Mouse (Mus musculus): ENCODE data around the gene Asb1. TPM values are rescaled to one million over a fixed set of nuclear protein-coding genes. Genes with fewer than 3 reads are reported as not detected.
A peak's percentile ranks its signal among the peaks of the same experiment; 100 is the strongest.

Gene Asb1
- total and polyA plus RNA-seq, 2 experiments from 2014 or later: 8.6 to 29.3 TPM

DNA sequence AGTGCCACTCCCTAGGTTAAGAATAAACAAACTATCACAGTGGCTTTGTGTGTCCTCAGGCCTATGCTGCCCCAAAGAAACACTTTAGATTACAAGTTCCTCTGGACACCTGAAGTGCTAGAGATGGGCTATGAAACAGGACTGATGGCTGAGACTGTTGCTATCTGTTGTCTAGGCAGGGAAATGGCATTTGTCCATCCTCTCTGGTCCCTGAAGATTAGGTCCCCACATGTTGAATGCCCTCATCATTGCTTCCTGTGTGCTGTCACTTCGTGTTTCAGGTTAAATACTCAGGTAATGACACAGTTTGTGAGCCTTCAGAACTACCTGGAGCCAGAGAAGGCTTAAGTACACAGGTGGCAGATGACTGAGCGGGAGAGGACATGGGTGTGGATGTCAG is 8.7 kb downstream of the Asb1 start:
- ATAC-seq (ENCODE audit: low FRiP score) (no peak), DNase-seq (ENCODE audit: low spot score) (no peak)
- Histone ChIP-seq H3K4me2 (ENCODE audit: low read depth, low read length, poor library complexity, severe bottlenecking) (no peak overlapping the region), H3K9ac (replicated peaks; ENCODE audit: low read length, poor library complexity, severe bottlenecking) (no peak overlapping the region), H3K27ac (ENCODE audit: low read depth, low read length) (no peak overlapping the region), H3K9me3 (ENCODE audit: low read length) (no peaks in the 10 kb centered on the region), H3K4me1 (ENCODE audit: insufficient read depth, low read length) (no peaks in the 10 kb centered on the region; the same call in 1 of the 2 replicates), H3K27me3 (ENCODE audit: insufficient read depth, low read length) (no peaks in the 10 kb centered on the region), H3K4me3 (ENCODE audit: low read depth, low read length) (no peak overlapping the region), H3K36me3 (ENCODE audit: insufficient read depth, low read length) (peaks cover 35% of the 10 kb centered on the region)
- 90% methylated on average over 2 of the region's 2 CpGs for WGBS
- no peak for TF ChIP-seq CTCF (IDR thresholded peaks at IDR 0.05)

DNA sequence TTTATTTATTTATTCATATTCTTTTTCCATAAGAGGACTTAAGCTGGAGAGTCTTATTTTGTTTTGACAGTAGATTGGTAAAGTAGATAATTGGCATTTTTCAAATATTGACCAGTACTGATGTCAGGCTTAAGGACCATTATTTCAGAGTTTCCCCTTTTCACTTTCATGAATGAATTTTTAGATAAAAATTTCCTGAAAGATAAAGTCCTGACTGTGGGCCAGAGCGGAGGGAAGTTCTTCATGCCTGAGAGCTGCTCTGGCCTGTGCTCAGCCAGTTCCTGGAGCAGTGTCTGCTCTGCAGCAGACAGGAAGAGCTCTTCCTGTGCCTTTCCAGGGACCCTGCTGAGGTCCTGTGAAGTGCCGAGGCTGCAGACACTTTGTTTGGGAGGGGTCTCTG is 16.8 kb downstream of the Asb1 start:
- Histone ChIP-seq H3K27me3 (ENCODE audit: insufficient read depth, low read length) (no peaks in the 10 kb centered on the region), H3K4me1 (ENCODE audit: insufficient read depth, low read length) (no peaks in the 10 kb centered on the region), H3K27ac (ENCODE audit: low read depth, low read length) (no peak overlapping the region), H3K4me3 (ENCODE audit: low read depth, low read length) (no peak overlapping the region), H3K9me3 (ENCODE audit: low read length) (no peaks in the 10 kb centered on the region), H3K9ac (replicated peaks; ENCODE audit: low read length, poor library complexity, severe bottlenecking) (no peak overlapping the region), H3K36me3 (ENCODE audit: insufficient read depth, low read length) (peaks cover 36% of the 10 kb centered on the region), H3K4me2 (ENCODE audit: low read depth, low read length, poor library complexity, severe bottlenecking) (no peak overlapping the region)
- WGBS: 63% methylated on average over 2 of the region's 2 CpGs
- TF ChIP-seq CTCF (IDR thresholded peaks at IDR 0.05): no peak
- ATAC-seq (ENCODE audit: low FRiP score): no peak
- DNase-seq (ENCODE audit: low spot score): no peak

DNA sequence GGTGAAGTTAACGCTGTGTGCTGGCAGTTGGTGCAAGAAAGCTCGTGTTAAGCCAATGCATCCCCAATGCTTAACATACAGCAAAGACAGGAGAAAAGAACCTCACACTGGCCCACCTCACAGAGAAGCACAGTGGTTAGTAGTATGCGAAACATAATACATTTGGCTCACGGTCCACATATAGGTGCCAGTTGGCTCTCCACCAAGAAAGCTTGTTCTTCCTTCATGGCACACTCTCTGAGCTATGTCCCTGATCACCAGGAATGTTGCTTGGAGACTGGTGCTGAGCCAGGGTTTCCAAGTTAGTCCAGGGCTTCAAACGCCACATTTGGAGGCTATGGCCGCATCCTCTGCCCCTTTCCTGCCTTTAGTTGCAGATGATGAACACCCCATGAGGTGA is 20.9 kb downstream of the Asb1 start:
- Histone ChIP-seq H3K4me3 (ENCODE audit: low read depth, low read length) (no peak overlapping the region), H3K27me3 (ENCODE audit: insufficient read depth, low read length) (no peaks in the 10 kb centered on the region), H3K4me1 (ENCODE audit: insufficient read depth, low read length) (no peaks in the 10 kb centered on the region), H3K27ac (ENCODE audit: low read depth, low read length) (no peak overlapping the region), H3K36me3 (ENCODE audit: insufficient read depth, low read length) (peaks cover 4% of the 10 kb centered on the region), H3K9me3 (ENCODE audit: low read length) (no peaks in the 10 kb centered on the region), H3K4me2 (ENCODE audit: low read depth, low read length, poor library complexity, severe bottlenecking) (no peak overlapping the region), H3K9ac (replicated peaks; ENCODE audit: low read length, poor library complexity, severe bottlenecking) (no peak overlapping the region)
- WGBS: 70% methylated on average over 6 of the region's 6 CpGs
- ATAC-seq (ENCODE audit: low FRiP score) (no peak), DNase-seq (ENCODE audit: low spot score) (peak; percentile 34)
- no peak for TF ChIP-seq CTCF (IDR thresholded peaks at IDR 0.05)

DNA sequence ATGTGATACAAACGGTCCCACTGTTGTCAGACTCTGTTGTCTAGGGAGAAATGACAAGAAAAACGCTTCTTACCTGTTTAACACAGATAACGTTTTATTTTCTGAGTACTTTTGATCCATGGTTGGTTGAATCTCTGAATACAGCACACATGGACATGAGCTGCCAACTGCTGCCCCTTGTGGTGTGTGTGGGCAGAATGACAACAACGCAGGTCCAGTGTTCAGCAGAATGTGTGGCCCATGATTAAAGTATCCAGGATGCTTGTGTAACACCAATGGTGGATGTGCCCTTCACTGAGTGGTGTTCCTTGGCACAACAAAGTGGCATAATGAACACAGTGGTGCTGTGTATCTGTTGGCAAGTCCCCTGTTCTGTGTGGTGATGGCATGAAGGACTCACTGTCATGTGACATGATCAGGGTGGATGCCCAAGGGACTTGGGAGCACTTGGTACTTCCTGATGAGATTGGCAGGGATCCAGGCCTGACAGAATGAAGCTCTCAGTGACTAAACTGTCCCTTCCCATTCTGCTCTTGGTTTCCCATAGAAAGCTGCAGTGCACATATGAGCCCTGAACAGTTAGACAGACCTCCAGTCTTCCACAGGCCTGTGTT is 22.7 kb downstream of the Asb1 start:
- H3K27ac ChIP-seq (ENCODE audit: low read depth, low read length): no peak overlapping the region
- no peak overlapping the region for H3K4me2 ChIP-seq (ENCODE audit: low read depth, low read length, poor library complexity, severe bottlenecking)
- no peaks in the 10 kb centered on the region for H3K27me3 ChIP-seq (ENCODE audit: insufficient read depth, low read length)
- ATAC-seq (ENCODE audit: low FRiP score) (no peak), DNase-seq (ENCODE audit: low spot score) (peak; percentile 71)
- WGBS: 83% methylated on average over 4 of the region's 4 CpGs
- no peaks in the 10 kb centered on the region for H3K9me3 ChIP-seq (ENCODE audit: low read length)
- H3K9ac ChIP-seq (replicated peaks; ENCODE audit: low read length, poor library complexity, severe bottlenecking): no peak overlapping the region
- H3K36me3 ChIP-seq (ENCODE audit: insufficient read depth, low read length): no peaks in the 10 kb centered on the region; the same call in 1 of the 2 replicates
- H3K4me1 ChIP-seq (ENCODE audit: insufficient read depth, low read length): no peaks in the 10 kb centered on the region
- peak; percentile 45 for TF ChIP-seq CTCF (IDR thresholded peaks at IDR 0.05)
- no peak overlapping the region for H3K4me3 ChIP-seq (ENCODE audit: low read depth, low read length)

DNA sequence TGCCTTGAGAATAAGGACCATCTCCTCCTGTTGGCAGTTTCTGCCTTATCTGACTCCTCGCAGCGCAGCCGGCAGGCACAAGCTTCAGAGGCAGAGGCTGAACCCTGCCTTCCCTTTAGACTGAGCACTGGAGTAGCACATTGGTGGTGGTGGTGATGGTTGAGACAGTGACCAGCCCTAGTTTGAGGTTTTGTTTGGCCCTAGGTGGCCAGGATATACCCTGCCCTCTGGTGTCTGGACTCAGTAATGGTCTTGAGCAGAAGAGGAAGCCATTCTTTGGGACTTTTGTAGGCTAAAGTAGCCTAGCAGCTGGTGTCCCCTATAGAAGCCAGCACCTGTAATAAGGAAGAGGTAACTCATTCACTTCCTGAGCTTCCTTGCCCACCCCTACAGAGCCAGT is 23.7 kb downstream of the Asb1 start:
- Histone ChIP-seq H3K9me3 (ENCODE audit: low read length) (no peaks in the 10 kb centered on the region), H3K4me1 (ENCODE audit: insufficient read depth, low read length) (no peaks in the 10 kb centered on the region), H3K27ac (ENCODE audit: low read depth, low read length) (no peak overlapping the region), H3K36me3 (ENCODE audit: insufficient read depth, low read length) (no peaks in the 10 kb centered on the region; the same call in 1 of the 2 replicates), H3K4me2 (ENCODE audit: low read depth, low read length, poor library complexity, severe bottlenecking) (no peak overlapping the region), H3K4me3 (ENCODE audit: low read depth, low read length) (no peak overlapping the region), H3K9ac (replicated peaks; ENCODE audit: low read length, poor library complexity, severe bottlenecking) (no peak overlapping the region), H3K27me3 (ENCODE audit: insufficient read depth, low read length) (no peaks in the 10 kb centered on the region)
- WGBS: 70% methylated on average over 3 of the region's 3 CpGs
- ATAC-seq (ENCODE audit: low FRiP score): no peak
- no peak for DNase-seq (ENCODE audit: low spot score)
- TF ChIP-seq CTCF (IDR thresholded peaks at IDR 0.05): peak; percentile 65

DNA sequence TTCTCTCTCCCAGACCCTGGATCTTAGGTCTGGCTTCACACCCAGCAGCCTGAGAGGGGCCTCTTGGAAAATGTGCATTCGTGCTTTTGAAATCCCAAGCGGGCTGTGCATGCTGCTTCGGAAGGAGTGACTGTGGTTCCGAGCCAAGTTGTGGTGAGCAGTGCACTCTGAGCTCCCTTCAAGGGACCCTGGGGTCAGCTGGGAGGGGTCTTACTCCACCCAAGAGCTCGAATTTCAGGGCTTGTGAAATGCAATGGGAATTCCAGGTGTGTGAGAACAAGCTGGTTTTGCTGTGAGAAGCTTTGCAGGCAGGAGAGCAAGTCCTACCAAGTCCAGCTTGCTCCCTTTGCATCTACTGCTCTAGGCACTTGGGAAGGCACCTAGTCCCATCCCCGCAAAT is 24.3 kb downstream of the Asb1 start:
- no peaks in the 10 kb centered on the region for H3K4me1 ChIP-seq (ENCODE audit: insufficient read depth, low read length)
- WGBS: 75% methylated on average over 6 of the region's 6 CpGs
- ATAC-seq (ENCODE audit: low FRiP score) (no peak), DNase-seq (ENCODE audit: low spot score) (no peak)
- no peaks in the 10 kb centered on the region for H3K9me3 ChIP-seq (ENCODE audit: low read length)
- H3K27ac ChIP-seq (ENCODE audit: low read depth, low read length): no peak overlapping the region
- no peaks in the 10 kb centered on the region; the same call in 1 of the 2 replicates for H3K36me3 ChIP-seq (ENCODE audit: insufficient read depth, low read length)
- no peak overlapping the region for H3K4me2 ChIP-seq (ENCODE audit: low read depth, low read length, poor library complexity, severe bottlenecking)
- H3K4me3 ChIP-seq (ENCODE audit: low read depth, low read length): no peak overlapping the region
- no peak for TF ChIP-seq CTCF (IDR thresholded peaks at IDR 0.05)
- H3K9ac ChIP-seq (replicated peaks; ENCODE audit: low read length, poor library complexity, severe bottlenecking): no peak overlapping the region
- no peaks in the 10 kb centered on the region for H3K27me3 ChIP-seq (ENCODE audit: insufficient read depth, low read length)
